Mouse (Mus musculus) stomach, postnatal 0 days (tissue): ENCODE data around the gene Ctdspl. TPM values are rescaled to one million over a fixed set of nuclear protein-coding genes. Genes with fewer than 3 reads are reported as not detected.

Experiments used
- ATAC-seq: fragments of 200-750 bp; cut with Nextera tagmentation; 2 replicates; pipeline ENCODE4 v1.8.0; 2017; ENCODE audit not compliant: low FRiP score, low TSS enrichment
- DNase-seq: peaks from one replicate; pipeline ENCODE4 v3.0.0-alpha.2; 2016; ENCODE audit warnings: low spot score
- H3K27ac ChIP-seq: fragments of 300-500 bp; sonication (generic); replicated peaks from 2 replicates; pipeline ENCODE4 v1.5.1; 2014; ENCODE audit warnings: mild to moderate bottlenecking, control low read depth
- H3K27me3 ChIP-seq: fragments of 300-500 bp; sonication (generic); 2 replicates; pipeline ENCODE4 v1.6.1; 2014; ENCODE audit warnings: low read length; ENCODE audit not compliant: control insufficient read depth, insufficient read depth
- H3K36me3 ChIP-seq: fragments of 300-500 bp; sonication (generic); 2 replicates; pipeline ENCODE4 v1.6.1; 2014; ENCODE audit warnings: low read length, mixed read lengths; ENCODE audit not compliant: control insufficient read depth, insufficient read depth
- H3K4me1 ChIP-seq: fragments of 300-500 bp; sonication (generic); replicated peaks from 2 replicates; pipeline ENCODE4 v1.6.1; 2014; ENCODE audit warnings: antibody characterized with exemption; ENCODE audit not compliant: control insufficient read depth, insufficient read depth
- H3K4me2 ChIP-seq: fragments of 300-500 bp; sonication (generic); replicated peaks from 2 replicates; pipeline ENCODE4 v1.6.1; 2014; ENCODE audit warnings: low read depth, mild to moderate bottlenecking, control low read depth, moderate library complexity
- H3K4me3 ChIP-seq: fragments of 300-500 bp; sonication (generic); 2 replicates; pipeline ENCODE4 v1.5.1; 2014; ENCODE audit warnings: low read depth, low read length, control low read depth
- H3K9ac ChIP-seq: fragments of 300-500 bp; sonication (generic); 2 replicates; pipeline ENCODE4 v1.6.1; 2014; ENCODE audit warnings: mild to moderate bottlenecking, low read length, control low read depth, mixed read lengths
- H3K9me3 ChIP-seq: fragments of 300-500 bp; sonication (generic); 2 replicates; pipeline ENCODE4 v1.6.1; 2016; ENCODE audit warnings: low read length; ENCODE audit not compliant: control insufficient read depth
- CTCF ChIP-seq: IDR thresholded peaks from 2 replicates; pipeline ENCODE4 v1.5.1; 2016; ENCODE audit warnings: antibody characterized with exemption, low read depth, mild to moderate bottlenecking, moderate library complexity
- EP300 ChIP-seq: optimal IDR thresholded peaks from 2 replicates; pipeline ENCODE3; 2016; ENCODE audit warnings: antibody characterized with exemption
- WGBS: fragments of 180-500 bp; shearing (Covaris S2); extraction: QIAGEN DNeasy Blood & Tissue Kit; methylation state at CpG from one replicate; pipeline ENCODE4 v1.1.7; 2014; 5-methylcytosine and 5-hydroxymethylcytosine counted together
- polyA plus RNA-seq: library from polyadenylated mRNA; unstranded; fragments of >200 nt; fragmentation: Nextera tagmentation; extraction: Ambion mirVana; gene quantifications from 2 replicates; pipeline ENCODE4 v1.2.1, GENCODE M21; 2015

Ctdspl gene
- polyA plus RNA-seq, 1 experiment from 2014 or later, result 7.4 TPM

- Histone ChIP-seq H3K9ac (no peak overlapping the region), H3K27me3 (no peaks in the 10 kb centered on the region), H3K4me1 (no peaks in the 10 kb centered on the region), H3K4me3 (no peak overlapping the region), H3K36me3 (peaks cover 8% of the 10 kb centered on the region; the same call in 1 of the 2 replicates), H3K4me2 (no peak overlapping the region), H3K9me3 (no peaks in the 10 kb centered on the region), H3K27ac (no peak overlapping the region)
- TF ChIP-seq EP300 (no peak), CTCF (no peak)
- ATAC-seq, result no peak
- DNase-seq, result no peak
- 85% methylated on average over 8 of the region's 8 CpGs for whole genome bisulfite sequencing
These were observed 107.8 kb downstream of the Ctdspl start for GRCm38 (mm10) chr9:119034069-119034468.

DNA sequence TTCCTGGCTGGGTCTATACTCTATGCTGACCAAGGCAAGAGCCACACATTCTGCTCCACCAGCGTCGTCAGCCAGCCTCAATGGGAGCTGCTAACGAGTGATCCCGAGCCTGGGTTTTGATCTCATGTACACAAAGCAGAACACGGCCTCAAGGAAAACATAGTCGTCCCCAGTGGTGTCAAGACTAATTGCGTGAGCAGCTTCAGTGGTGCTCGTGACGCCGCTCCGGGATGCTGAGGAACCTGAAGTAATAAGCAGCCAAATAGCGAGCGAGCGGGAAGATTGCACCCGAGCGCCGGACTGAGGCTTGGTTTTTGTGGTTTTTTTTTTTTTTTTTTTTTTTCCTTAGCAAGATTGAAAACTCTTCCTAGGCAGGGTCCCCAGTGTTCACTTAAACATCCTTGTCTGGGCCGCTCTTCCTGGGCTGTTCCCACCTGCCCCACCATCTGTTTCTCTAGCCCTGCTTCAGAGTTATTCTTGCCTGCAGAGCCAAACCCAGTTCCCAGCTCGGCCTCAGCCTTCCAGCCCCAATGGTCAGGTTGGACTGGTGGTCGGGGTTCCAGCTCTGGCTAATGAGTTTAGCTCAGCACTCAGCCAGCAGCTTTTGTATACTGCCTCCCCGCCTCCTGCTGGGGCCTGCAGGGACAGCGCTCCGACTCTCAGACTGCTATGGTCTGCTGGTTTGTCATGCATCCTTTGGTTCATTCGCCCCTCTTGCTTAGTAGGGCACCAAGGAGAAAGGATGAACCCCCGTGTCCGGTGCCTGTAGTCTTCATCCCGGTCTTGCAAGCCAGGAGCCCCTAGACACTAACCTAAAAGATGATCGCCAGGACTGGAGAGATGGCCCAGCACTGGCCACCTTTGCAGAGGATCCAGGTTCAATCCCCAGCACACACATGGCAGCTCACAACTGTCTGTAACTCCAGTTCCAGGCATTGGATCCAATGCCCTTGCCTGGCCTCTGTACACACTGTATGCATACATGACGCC, 108.7 kb downstream of the Ctdspl start:
- no peak for ATAC-seq
- no peak overlapping the region for H3K4me3 ChIP-seq
- H3K36me3 ChIP-seq, result peaks cover 8% of the 10 kb centered on the region; the same call in 1 of the 2 replicates
- DNase-seq, result no peak
- H3K4me1 ChIP-seq, result no peaks in the 10 kb centered on the region
- 92% methylated on average over 29 of the region's 29 CpGs for WGBS
- H3K9ac ChIP-seq, result no peak overlapping the region
- no peak overlapping the region for H3K27ac ChIP-seq
- no peak overlapping the region for H3K4me2 ChIP-seq
- no peak for TF ChIP-seq CTCF
- no peaks in the 10 kb centered on the region for H3K9me3 ChIP-seq
- H3K27me3 ChIP-seq, result no peaks in the 10 kb centered on the region

DNA sequence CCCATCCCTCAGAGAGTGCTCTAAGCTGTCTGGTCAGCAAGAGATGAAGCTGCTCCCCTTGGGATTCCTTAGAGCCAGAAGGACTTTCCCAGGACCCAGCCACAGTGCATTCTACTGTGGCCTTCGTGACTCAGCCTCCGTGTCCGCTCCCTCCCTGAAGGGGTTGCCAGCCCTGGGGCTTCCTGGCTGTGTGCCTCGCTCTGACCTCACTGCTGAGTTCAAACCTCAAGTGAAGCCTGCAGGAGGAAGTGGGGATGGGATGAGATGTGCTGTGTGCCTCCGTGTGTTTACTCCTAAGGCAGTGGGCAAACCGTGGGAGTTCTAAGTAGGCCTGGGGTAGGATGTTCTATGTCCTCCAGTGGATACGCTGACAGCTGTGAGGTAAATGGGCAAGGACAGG, 109.6 kb downstream of the Ctdspl start:
- Histone ChIP-seq H3K4me2 (no peak overlapping the region), H3K9ac (no peak overlapping the region), H3K4me3 (no peak overlapping the region), H3K9me3 (no peaks in the 10 kb centered on the region), H3K36me3 (peaks cover 8% of the 10 kb centered on the region; the same call in 1 of the 2 replicates), H3K27me3 (no peaks in the 10 kb centered on the region), H3K4me1 (no peaks in the 10 kb centered on the region), H3K27ac (no peak overlapping the region)
- ATAC-seq (peak; percentile 35; the same call in 1 of the 2 replicates), DNase-seq (no peak)
- WGBS, result 62% methylated on average over 7 of the region's 7 CpGs
- TF ChIP-seq EP300 (no peak), CTCF (no peak)

DNA sequence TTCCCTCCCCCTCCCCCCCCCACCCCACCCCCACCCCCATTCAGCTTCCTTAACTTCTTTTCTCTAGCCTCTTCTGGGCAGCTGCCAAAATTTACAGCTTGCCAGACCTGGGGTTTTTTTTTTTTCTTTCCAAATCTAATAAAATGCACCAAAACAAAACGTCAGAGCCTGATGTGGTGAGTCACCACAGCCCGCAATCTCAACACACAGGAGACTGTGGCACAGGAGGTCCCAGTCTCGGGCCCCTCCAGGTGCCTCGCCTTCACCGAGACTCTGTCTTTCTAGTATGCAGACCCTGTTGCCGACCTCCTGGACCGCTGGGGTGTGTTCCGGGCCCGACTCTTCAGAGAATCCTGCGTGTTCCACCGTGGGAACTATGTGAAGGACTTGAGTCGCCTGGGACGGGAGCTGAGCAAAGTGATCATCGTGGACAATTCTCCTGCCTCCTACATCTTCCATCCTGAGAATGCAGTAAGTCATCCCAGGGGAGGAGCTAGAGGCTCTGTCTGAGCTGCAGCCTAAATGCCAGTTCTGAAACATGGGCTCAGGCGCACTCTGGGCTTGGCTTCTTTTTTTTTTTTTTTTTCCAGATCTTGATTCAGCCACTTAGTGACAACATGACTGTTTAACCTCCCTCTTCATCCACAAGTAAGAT, 111.0 kb downstream of the Ctdspl start:
- WGBS, result 60% methylated on average over 15 of the region's 15 CpGs
- Histone ChIP-seq H3K36me3 (peaks cover 6% of the 10 kb centered on the region; the same call in 1 of the 2 replicates), H3K27me3 (no peaks in the 10 kb centered on the region), H3K9me3 (no peaks in the 10 kb centered on the region), H3K4me2 (no peak overlapping the region), H3K4me1 (no peaks in the 10 kb centered on the region), H3K27ac (no peak overlapping the region), H3K4me3 (no peak overlapping the region), H3K9ac (no peak overlapping the region)
- DNase-seq, result no peak
- ATAC-seq, result no peak
- TF ChIP-seq EP300, result no peak
- TF ChIP-seq CTCF, result no peak

GRCm38 (mm10) chr9:119038574-119038973, 112.3 kb downstream of the Ctdspl start:
- no peaks in the 10 kb centered on the region for H3K9me3 ChIP-seq
- H3K27me3 ChIP-seq, result no peaks in the 10 kb centered on the region
- H3K27ac ChIP-seq, result no peak overlapping the region
- TF ChIP-seq EP300, result no peak
- H3K36me3 ChIP-seq, result 0 out of 2 replicates have a peak, but pooled peaks cover 6% of the 10 kb centered on the region
- WGBS, result 88% methylated on average over 3 of the region's 3 CpGs
- H3K4me2 ChIP-seq, result no peak overlapping the region
- DNase-seq, result no peak
- no peak for ATAC-seq
- no peak overlapping the region for H3K9ac ChIP-seq
- no peaks in the 10 kb centered on the region for H3K4me1 ChIP-seq
- H3K4me3 ChIP-seq, result no peak overlapping the region
